Mouse (Mus musculus): Measurements from ENCODE around the gene Fam171a1.

DNA sequence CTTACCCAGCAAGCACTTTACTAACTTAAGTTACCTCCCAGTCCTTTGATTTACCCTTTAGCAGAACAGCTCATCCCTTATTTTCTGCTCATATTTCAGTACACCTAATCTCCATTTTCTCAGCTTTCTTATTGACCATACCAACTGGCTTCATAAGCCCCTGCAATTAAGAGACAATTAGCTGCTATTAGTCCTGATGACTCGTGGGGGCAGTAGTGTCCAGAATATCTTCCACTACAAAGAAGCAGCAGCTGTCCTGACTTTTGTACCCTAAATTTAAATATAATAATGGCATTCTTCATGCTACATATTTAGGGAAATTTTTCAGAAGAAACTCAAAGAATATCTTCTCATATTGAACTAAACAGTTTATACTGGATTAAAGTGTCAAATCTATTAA lies 24.8 kb upstream of the Fam171a1 start:
- TF ChIP-seq CTCF (IDR thresholded peaks at IDR 0.05; ENCODE audit: control insufficient read depth, insufficient read depth, insufficient read length) (no peak), MYOD1 (IDR thresholded peaks at IDR 0.05; ENCODE audit: control insufficient read depth, insufficient read length, low read depth) (no peak), FOSL1 (IDR thresholded peaks at IDR 0.05; ENCODE audit: insufficient read depth, low read length, poor library complexity, severe bottlenecking) (no peak)

Data from C2C12 (cell line).